Mouse (Mus musculus): ENCODE measurements around the gene Ces5a.
"Not testable (repeated sequence)": the region's sequence is repeated elsewhere in the genome, so short reads cannot be mapped to it uniquely, and the experiment has no call there.

The Ces5a gene

GRCm38 (mm10) chr8:93535730-93536129, at the start of gene Ces5a:
Gene Ces5a, minus strand, starts transcription at chr8:93535830.
- no peak for DNase-seq (ENCODE audit: low spot score)

- DNase-seq (ENCODE audit: low spot score): no peak
Measured at GRCm38 (mm10) chr8:93572841-93573240, 37.2 kb upstream of the Ces5a start.

GRCm38 (mm10) chr8:93572095-93572501, 36.5 kb upstream of the Ces5a start:
- no peak for DNase-seq (ENCODE audit: low spot score)

- no peak for DNase-seq (ENCODE audit: low spot score)
Measured at GRCm38 (mm10) chr8:93571369-93571985, 35.8 kb upstream of the Ces5a start.

GRCm38 (mm10) chr8:93570186-93570530, 34.5 kb upstream of the Ces5a start:
- no peak for DNase-seq (ENCODE audit: low spot score)

- no peak for DNase-seq (ENCODE audit: low spot score)
Measured at GRCm38 (mm10) chr8:93569311-93570185, 33.9 kb upstream of the Ces5a start.

- no peak for DNase-seq (ENCODE audit: low spot score)
Measured at GRCm38 (mm10) chr8:93568666-93569065, 33.0 kb upstream of the Ces5a start.

GRCm38 (mm10) chr8:93567086-93567485, 31.5 kb upstream of the Ces5a start:
- no peak for DNase-seq (ENCODE audit: low spot score)

GRCm38 (mm10) chr8:93564634-93565033, 29.0 kb upstream of the Ces5a start:
- DNase-seq (ENCODE audit: low spot score): no peak

GRCm38 (mm10) chr8:93563551-93563950, 27.9 kb upstream of the Ces5a start:
- no peak for DNase-seq (ENCODE audit: low spot score)

- DNase-seq (ENCODE audit: low spot score): no peak
Measured at GRCm38 (mm10) chr8:93562557-93563210, 27.1 kb upstream of the Ces5a start.

- no peak for DNase-seq (ENCODE audit: low spot score)
Measured at GRCm38 (mm10) chr8:93561271-93561670, 25.6 kb upstream of the Ces5a start.

- DNase-seq (ENCODE audit: low spot score): no peak
Measured at GRCm38 (mm10) chr8:93559696-93560095, 24.1 kb upstream of the Ces5a start.

- DNase-seq (ENCODE audit: low spot score): no peak
Measured at GRCm38 (mm10) chr8:93502634-93503033, 33.0 kb downstream of the Ces5a start.

- no peak for DNase-seq (ENCODE audit: low spot score)
Measured at GRCm38 (mm10) chr8:93499437-93499836, 36.2 kb downstream of the Ces5a start.

GRCm38 (mm10) chr8:93495330-93495729, 40.3 kb downstream of the Ces5a start:
- DNase-seq (ENCODE audit: low spot score): no peak

- no peak for DNase-seq (ENCODE audit: low spot score)
Measured at GRCm38 (mm10) chr8:93488743-93489142, 46.9 kb downstream of the Ces5a start.

- DNase-seq (ENCODE audit: low spot score): no peak
Measured at GRCm38 (mm10) chr8:93478211-93478610, 57.4 kb downstream of the Ces5a start.

GRCm38 (mm10) chr8:93469733-93470132, 65.9 kb downstream of the Ces5a start:
- not testable (repeated sequence) for DNase-seq (ENCODE audit: low spot score)

GRCm38 (mm10) chr8:93454258-93454877, 81.3 kb downstream of the Ces5a start:
- DNase-seq (ENCODE audit: low spot score): no peak

All from ovary, adult 18-20 months (tissue).